Mouse (Mus musculus) MEL (cell line): ENCODE measurements around the gene N4bp1. TPM values are rescaled to one million over a fixed set of nuclear protein-coding genes. Genes with fewer than 3 reads are reported as not detected.

Source experiments
- DNase-seq: peaks from one replicate; pipeline ENCODE4 v3.0.0; 2011; ENCODE audit warnings: low read depth, low spot score
- H3K27ac ChIP-seq: 2 replicates; pipeline ENCODE4 v1.5.1; 2012; ENCODE audit warnings: low read depth, mild to moderate bottlenecking, control low read depth, low read length, moderate library complexity; ENCODE audit not compliant: control insufficient read depth
- H3K27me3 ChIP-seq, 2 experiments: fragments of 150-350 bp in 1 of 2; sonication (generic) in 1 of 2; 2 replicates each; pipeline ENCODE4 v1.6.1; 2012; ENCODE audit warnings: low read length in 2 of 2, mild to moderate bottlenecking in 2 of 2, improper control_type of control experiment in 1 of 2, moderate library complexity in 1 of 2; ENCODE audit not compliant: insufficient read depth in 2 of 2, control insufficient read depth in 1 of 2
- H3K36me3 ChIP-seq, 2 experiments: 2 replicates each; pipeline ENCODE4 v1.6.1; 2012 to 2014; ENCODE audit warnings: low read length in 2 of 2, improper control_type of control experiment in 1 of 2, inconsistent platforms in 1 of 2, mild to moderate bottlenecking in 1 of 2; ENCODE audit not compliant: insufficient read depth in 2 of 2, control insufficient read depth in 1 of 2
- H3K4me1 ChIP-seq, 2 experiments: fragments of 150-350 bp in 1 of 2; sonication (generic) in 1 of 2; 2 replicates each; pipeline ENCODE4 v1.6.1; 2012; ENCODE audit warnings: low read length in 2 of 2, improper control_type of control experiment in 1 of 2, mild to moderate bottlenecking in 1 of 2; ENCODE audit not compliant: insufficient read depth in 2 of 2, control insufficient read depth in 1 of 2
- H3K4me3 ChIP-seq, 2 experiments: fragments of 150-350 bp in 1 of 2; sonication (generic) in 1 of 2; 2 replicates each; pipeline ENCODE4 v1.5.1; 2012; ENCODE audit warnings: low read depth in 2 of 2, low read length in 2 of 2, mild to moderate bottlenecking in 2 of 2, moderate library complexity in 2 of 2, control low read depth in 1 of 2, improper control_type of control experiment in 1 of 2; ENCODE audit not compliant: control insufficient read depth in 1 of 2, insufficient read depth in 1 of 2
- H3K79me2 ChIP-seq: 2 replicates; pipeline ENCODE4 v1.6.1; 2012; ENCODE audit warnings: mild to moderate bottlenecking, low read length, moderate library complexity; ENCODE audit not compliant: control insufficient read depth, poor library complexity, insufficient read depth
- H3K9ac ChIP-seq: 2 replicates; pipeline ENCODE4 v1.6.1; 2012; ENCODE audit warnings: low read depth, mild to moderate bottlenecking, control low read depth, low read length, moderate library complexity; ENCODE audit not compliant: control insufficient read depth, poor library complexity, severe bottlenecking
- H3K9me3 ChIP-seq: fragments of 150-350 bp; sonication (generic); replicated peaks from 2 replicates; pipeline ENCODE4 v1.6.1; 2012; ENCODE audit warnings: mild to moderate bottlenecking, low read length, improper control_type of control experiment, moderate library complexity; ENCODE audit not compliant: insufficient read depth
- E2F4 ChIP-seq: IDR thresholded peaks from 2 replicates; pipeline ENCODE4 v1.6.1; 2011; ENCODE audit warnings: low read depth, low read length, improper control_type of control experiment, borderline replicate concordance
- ELF1 ChIP-seq: IDR thresholded peaks from 2 replicates; pipeline ENCODE4 v1.6.1; 2014; ENCODE audit warnings: low read depth, mild to moderate bottlenecking, inconsistent platforms, low read length, improper control_type of control experiment, moderate library complexity
- EP300 ChIP-seq, 2 experiments: IDR thresholded peaks; 2 replicates each; pipeline ENCODE4 v1.6.1; 2011; ENCODE audit warnings: improper control_type of control experiment in 2 of 2, low read length in 2 of 2, low read depth in 1 of 2, mild to moderate bottlenecking in 1 of 2
- HCFC1 ChIP-seq: IDR thresholded peaks from 2 replicates; pipeline ENCODE4 v1.6.1; 2012; ENCODE audit warnings: low read depth, mild to moderate bottlenecking, inconsistent platforms, low read length, improper control_type of control experiment, moderate library complexity
- JUND ChIP-seq: IDR thresholded peaks from 2 replicates; pipeline ENCODE4 v1.6.1; 2011; ENCODE audit warnings: low read depth, mild to moderate bottlenecking, improper control_type of control experiment, low read length
- NRF1 ChIP-seq: IDR thresholded peaks from 2 replicates; pipeline ENCODE4 v1.6.1; 2014; ENCODE audit warnings: low read depth, mild to moderate bottlenecking, inconsistent platforms, low read length, improper control_type of control experiment, moderate library complexity; ENCODE audit not compliant: poor library complexity, insufficient read depth, severe bottlenecking
- POLR2AphosphoS2 ChIP-seq: IDR thresholded peaks from 2 replicates; pipeline ENCODE4 v1.6.1; 2011; ENCODE audit warnings: low read length, improper control_type of control experiment
- POLR2AphosphoS5 ChIP-seq: IDR thresholded peaks from 2 replicates; pipeline ENCODE4 v1.6.1; 2012; ENCODE audit warnings: low read depth, borderline replicate concordance, mild to moderate bottlenecking, inconsistent platforms, low read length, moderate library complexity, mixed read lengths
- RAD21 ChIP-seq: IDR thresholded peaks from 2 replicates; pipeline ENCODE4 v1.6.1; 2011; ENCODE audit warnings: mild to moderate bottlenecking, low read depth, low read length, improper control_type of control experiment
- RCOR1 ChIP-seq: IDR thresholded peaks from 2 replicates; pipeline ENCODE4 v1.6.1; 2012; ENCODE audit warnings: low read depth, mild to moderate bottlenecking, inconsistent platforms, low read length, improper control_type of control experiment
- TAL1 ChIP-seq: IDR thresholded peaks from 2 replicates; pipeline ENCODE4 v1.6.1; 2012; ENCODE audit warnings: mild to moderate bottlenecking, inconsistent platforms, low read length, moderate library complexity, mixed read lengths
- UBTF ChIP-seq: IDR thresholded peaks from 2 replicates; pipeline ENCODE4 v1.6.1; 2012; ENCODE audit warnings: low read depth, mild to moderate bottlenecking, inconsistent platforms, low read length, improper control_type of control experiment, moderate library complexity, borderline replicate concordance; ENCODE audit not compliant: insufficient read depth
- ZMIZ1 ChIP-seq: IDR thresholded peaks from 2 replicates; pipeline ENCODE4 v1.6.1; 2012; ENCODE audit warnings: low read depth, mild to moderate bottlenecking, inconsistent platforms, low read length, improper control_type of control experiment, moderate library complexity
- polyA plus RNA-seq, 2 experiments: library from polyadenylated mRNA; stranded (reverse) in 1 of 2; unstranded in 1 of 2; fragments of >175 nt in 1 of 2; fragments of >200 nt in 1 of 2; gene quantifications; 2 replicates each; pipeline versions ENCODE4 v1.2.1 to v1.2.4; 2012; ENCODE audit warnings: low replicate concordance in 2 of 2, low read depth in 1 of 2; ENCODE audit not compliant: insufficient read length in 2 of 2, insufficient read depth in 1 of 2, missing spikeins in 1 of 2
- total RNA-seq: library from RNA; depleted of rRNA; stranded (reverse); fragments of 300-350 nt; gene quantifications from 2 replicates; pipeline ENCODE4 v1.2.3, GENCODE M21; 2012

N4bp1 gene
- total and polyA plus RNA-seq, 3 experiments, result 13.4 to 24.0 TPM; not detected in 1

DNA sequence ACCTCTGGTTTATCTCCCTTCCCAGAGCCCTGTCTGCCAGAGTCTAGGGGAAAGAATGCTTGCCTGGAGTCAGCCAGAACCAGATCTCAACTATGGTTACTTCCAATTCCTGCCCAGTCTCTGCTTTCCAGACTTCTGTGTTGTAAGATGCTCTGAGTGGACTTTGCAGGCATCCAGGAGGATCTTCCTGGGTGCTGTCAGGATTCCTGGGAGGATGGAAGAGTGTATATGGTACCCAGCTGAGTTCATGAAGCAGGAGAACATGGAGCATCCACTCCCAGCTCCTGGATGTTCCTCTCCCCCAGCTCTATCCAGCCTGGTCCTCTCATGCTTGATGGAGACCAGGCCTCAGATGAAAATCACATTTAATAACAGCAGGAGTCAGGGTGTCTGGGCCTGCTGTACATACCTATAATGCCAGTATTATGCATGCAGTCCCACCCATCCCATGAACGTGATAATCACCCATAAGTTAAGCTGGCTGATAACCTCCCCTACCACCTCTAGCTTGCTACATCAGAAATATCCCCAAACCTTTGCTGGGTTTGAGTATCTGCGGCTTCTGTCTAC, 64.8 kb downstream of the N4bp1 start:
- H3K4me3 ChIP-seq, result no peak overlapping the region
- no peak for DNase-seq
- H3K4me1 ChIP-seq, result no peaks in the 10 kb centered on the region; a peak in 1 of 4 replicates
- H3K79me2 ChIP-seq, result no peaks in the 10 kb centered on the region
- H3K36me3 ChIP-seq, result no peaks in the 10 kb centered on the region
- H3K9ac ChIP-seq, result no peak overlapping the region
- H3K27me3 ChIP-seq, result no peaks in the 10 kb centered on the region
- H3K9me3 ChIP-seq, result no peaks in the 10 kb centered on the region
- TF ChIP-seq HCFC1 (no peak), UBTF (no peak)
- H3K27ac ChIP-seq, result no peak overlapping the region

DNA sequence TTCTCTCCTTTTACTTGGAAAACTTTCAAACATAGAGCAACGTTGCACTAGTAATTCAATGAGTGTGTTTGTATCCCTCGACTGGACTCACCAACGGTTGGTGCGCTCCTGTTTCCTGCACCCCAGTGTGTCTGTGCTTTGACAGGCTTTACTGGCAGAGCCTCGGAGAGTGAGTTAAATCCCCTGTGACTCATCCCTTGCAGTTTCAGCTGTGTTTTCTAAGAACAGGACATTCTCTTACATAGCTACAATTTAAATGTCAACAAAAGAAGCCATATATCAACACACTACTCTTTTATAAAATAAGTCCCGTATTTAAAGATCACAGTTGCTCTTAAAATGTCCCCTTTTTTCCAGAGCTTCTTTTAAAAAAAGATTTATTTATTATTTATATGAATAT, 65.6 kb downstream of the N4bp1 start:
- Histone ChIP-seq H3K4me1 (no peaks in the 10 kb centered on the region; a peak in 1 of 4 replicates), H3K36me3 (no peaks in the 10 kb centered on the region), H3K9ac (no peak overlapping the region), H3K27ac (no peak overlapping the region), H3K79me2 (no peaks in the 10 kb centered on the region), H3K4me3 (no peak overlapping the region), H3K9me3 (no peaks in the 10 kb centered on the region), H3K27me3 (no peaks in the 10 kb centered on the region)
- no peak for TF ChIP-seq RCOR1
- TF ChIP-seq ELF1, result no peak
- no peak for TF ChIP-seq E2F4
- TF ChIP-seq TAL1, result no peak
- no peak for TF ChIP-seq JUND
- no peak for TF ChIP-seq EP300 (IDR thresholded peaks at IDR 0.05; ENCODE audit: low read depth in 1 of 2, low read length in 2 of 2)
- no peak for TF ChIP-seq NRF1
- TF ChIP-seq RAD21, result no peak
- TF ChIP-seq HCFC1, result no peak
- no peak for TF ChIP-seq POLR2AphosphoS2
- TF ChIP-seq POLR2AphosphoS5, result no peak
- no peak for TF ChIP-seq ZMIZ1
- DNase-seq, result no peak
